Mouse (Mus musculus) lung, postnatal 36 days (tissue): Measurements from ENCODE around the gene N4bp2l1.

Source experiments
- DNase-seq: peaks from one replicate; pipeline ENCODE4 v3.0.0; 2022; ENCODE audit warnings: mixed read lengths

Gene N4bp2l1

DNA sequence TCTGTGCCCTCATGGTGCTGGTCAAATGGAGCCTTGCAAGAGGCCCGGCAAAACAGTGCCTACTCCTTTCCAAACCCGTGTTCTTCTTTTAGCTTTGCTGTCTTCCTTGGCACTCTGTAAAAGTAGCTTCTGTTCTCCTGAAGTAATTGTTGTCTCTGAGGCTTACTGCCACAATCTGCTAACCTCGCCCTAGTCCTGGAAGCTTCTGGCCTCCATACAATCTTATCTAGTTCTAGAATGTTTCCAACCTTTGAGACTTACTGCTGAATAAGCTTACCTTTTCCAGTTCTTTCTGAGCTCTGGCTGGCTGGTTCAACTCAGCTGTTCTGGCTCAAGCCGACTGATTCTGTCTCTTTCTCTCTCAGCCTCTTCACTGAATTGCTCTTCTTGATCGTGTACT lies 35.2 kb downstream of the N4bp2l1 start:
- no peak for DNase-seq

DNA sequence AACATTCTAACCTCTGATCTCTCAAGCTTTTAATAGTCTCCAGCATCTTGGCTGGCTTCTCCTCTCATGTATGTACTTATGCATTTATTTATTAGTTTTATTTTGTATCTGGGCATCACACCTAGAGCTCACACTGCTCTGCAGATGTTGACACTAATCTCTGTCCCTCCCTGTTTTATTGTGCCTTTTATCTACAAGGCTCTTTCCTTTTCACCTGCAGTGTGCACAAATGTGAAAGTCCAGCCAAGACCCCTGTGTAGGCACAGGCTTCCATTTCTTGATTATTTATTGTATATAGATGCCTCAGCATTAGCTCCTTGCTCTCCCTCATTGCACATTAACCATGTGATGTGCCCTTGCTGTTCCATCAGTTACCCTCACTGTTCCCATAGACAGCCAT lies 35.6 kb downstream of the N4bp2l1 start:
- DNase-seq: no peak

- DNase-seq: no peak
These were observed 36.1 kb downstream of the N4bp2l1 start for GRCm38 (mm10) chr5:150560851-150561250.

- no peak for DNase-seq
These were observed 37.4 kb downstream of the N4bp2l1 start for GRCm38 (mm10) chr5:150559519-150560103.

DNA sequence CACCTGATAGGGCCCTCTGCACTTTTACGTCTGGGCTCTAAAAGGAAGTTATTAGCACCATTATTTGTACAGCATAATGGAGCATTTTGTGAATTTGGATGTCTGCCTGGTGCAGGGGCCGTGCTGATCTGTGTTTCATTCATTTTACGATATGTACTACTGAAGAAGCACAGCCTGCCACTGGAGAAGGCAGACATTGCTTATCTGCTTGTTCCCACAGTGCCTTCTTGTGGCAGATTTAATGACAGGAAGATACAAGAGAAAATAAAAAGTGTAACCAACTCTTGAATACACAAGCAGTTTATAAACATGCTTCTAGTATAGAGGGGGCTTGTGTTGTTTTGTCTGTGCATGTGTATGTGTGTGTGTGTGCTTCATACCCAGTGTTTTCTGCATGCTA lies 45.4 kb downstream of the N4bp2l1 start:
- DNase-seq: no peak

- peak; percentile 3 for DNase-seq
These were observed 53.8 kb downstream of the N4bp2l1 start for GRCm38 (mm10) chr5:150543184-150543583.

DNA sequence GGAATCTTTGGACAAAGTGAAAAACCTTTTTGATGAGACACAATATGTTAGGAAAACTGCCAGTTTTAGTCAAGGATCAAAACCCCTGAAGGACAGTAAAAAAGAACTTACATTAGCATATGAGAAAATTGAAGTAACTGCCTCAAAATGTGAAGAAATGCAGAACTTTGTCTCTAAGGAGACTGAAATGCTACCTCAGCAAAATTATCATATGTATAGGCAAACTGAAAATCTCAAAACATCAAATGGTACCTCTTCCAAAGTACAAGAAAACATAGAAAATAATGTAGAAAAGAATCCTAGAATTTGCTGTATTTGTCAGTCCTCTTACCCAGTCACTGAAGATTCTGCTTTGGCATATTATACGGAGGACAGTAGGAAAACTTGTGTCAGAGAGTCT lies 55.7 kb downstream of the N4bp2l1 start:
- no peak for DNase-seq

DNA sequence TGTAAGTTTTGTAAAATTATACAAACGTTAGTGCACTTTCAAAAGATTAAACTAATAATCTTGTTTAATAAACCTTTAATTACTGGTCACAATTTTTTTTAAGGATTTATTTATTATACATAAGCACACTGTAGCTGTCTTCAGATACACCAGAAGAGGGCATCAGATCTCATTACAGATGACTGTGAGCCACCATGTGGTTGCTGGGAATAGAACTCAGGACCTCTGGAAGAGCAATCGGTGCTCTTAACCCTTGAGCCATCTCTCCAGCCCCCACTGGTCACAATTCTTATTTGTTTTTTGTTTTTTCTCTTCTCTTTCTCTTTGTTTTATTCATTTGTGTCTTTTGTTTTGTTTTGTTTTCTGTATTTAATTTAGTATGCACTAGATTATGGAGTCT lies 71.7 kb downstream of the N4bp2l1 start:
- no peak for DNase-seq

- peak; percentile 10 for DNase-seq
These were observed 74.1 kb downstream of the N4bp2l1 start for GRCm38 (mm10) chr5:150522867-150523234.

DNA sequence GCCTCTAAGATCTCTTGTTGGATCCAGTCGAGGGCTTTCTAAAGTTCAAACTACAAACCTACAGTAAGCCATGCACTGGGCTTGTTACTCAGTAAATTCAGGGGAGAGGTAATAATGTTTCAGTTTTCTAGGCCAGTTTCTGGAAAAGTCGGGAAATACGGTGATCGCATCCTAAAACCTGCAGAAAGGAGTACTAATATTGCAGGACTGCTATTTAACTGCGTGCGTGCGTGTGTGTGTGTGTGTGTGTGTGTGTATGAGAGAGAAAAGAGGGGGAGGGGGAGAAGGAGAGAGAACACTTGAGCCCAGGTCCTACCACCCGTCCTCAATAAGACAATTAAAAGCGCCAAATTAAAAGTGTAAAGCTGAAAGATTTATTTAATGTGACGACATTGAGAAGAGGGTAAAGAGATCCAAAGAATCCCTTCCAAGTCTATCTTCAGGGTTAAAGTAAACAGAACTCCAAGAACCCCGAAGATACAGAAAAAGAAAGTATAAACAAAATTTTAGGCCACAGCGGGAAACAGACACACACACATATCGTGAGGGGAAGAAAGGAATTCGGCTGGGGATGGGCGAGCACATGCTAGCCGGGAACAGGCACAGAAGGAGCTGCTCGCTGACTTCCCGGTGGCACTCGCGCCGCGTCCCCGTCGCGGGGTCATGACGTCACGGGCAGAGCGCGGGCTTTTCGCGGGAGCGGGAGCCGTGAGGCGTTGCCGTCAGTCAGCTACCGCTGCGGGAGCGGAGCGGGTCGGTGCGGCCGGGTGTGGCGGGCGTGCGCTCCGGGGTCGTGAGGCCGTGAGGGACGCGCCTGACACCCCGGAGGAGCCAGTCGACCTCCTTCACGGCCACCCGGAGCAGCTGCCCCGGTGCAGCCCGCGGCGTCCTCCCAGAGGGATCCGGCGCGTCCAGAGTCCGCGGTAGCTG lies 74.8 kb downstream of the N4bp2l1 start, which contains the start of gene Brca2:
Gene Brca2 (plus strand): TSS at position 694 of the 930 bp plus-strand sequence.
- peak; percentile 92 for DNase-seq
